Mouse (Mus musculus): Measurements from ENCODE around the gene Eepd1. TPM values are rescaled to one million over a fixed set of nuclear protein-coding genes. Genes with fewer than 3 reads are reported as not detected.

The Eepd1 gene
- polyA plus RNA-seq, 1 experiment from 2014 or later, result 6.9 TPM

DNA sequence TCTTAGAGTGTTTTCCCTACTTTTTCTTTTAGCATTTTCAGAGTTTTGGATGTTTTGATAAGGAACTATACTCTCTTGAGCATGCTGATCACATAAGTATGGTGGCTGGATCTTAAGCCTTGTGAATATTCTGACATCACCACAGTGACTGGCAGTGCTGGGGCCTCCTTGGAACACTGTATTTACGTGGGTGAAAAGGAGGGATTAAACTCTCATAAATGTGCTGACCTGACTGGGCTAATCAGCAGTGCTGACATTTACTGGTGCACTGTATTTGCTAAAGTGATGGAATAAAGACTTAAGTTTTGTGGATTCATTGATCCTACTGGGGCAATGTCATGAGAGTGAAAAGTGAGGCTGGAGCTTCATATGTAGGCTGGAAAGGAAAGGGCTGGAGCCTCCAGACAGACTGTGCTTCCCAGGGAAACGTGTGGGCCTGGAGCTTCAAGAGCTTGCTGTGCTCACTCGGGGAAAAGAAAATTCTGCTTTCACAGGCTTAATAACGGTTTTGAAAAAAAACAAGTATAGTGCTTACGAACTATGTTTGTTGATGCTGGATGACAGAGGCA, 148.3 kb downstream of the Eepd1 start:
- WGBS, result 66% methylated on average over 5 of the region's 5 CpGs
- Histone ChIP-seq H3K27me3 (replicated peaks; ENCODE audit: control insufficient read depth, insufficient read depth, low read length) (no peaks in the 10 kb centered on the region), H3K4me3 (ENCODE audit: low read length) (no peak overlapping the region), H3K36me3 (ENCODE audit: control insufficient read depth, insufficient read depth, low read length) (no peaks in the 10 kb centered on the region), H3K27ac (ENCODE audit: low read length) (no peak overlapping the region), H3K9ac (ENCODE audit: low read depth, low read length) (no peak overlapping the region), H3K4me2 (ENCODE audit: low read depth, low read length) (no peak overlapping the region), H3K4me1 (ENCODE audit: control insufficient read depth, insufficient read depth, low read length) (no peaks in the 10 kb centered on the region), H3K9me3 (ENCODE audit: control insufficient read depth, low read length) (no peaks in the 10 kb centered on the region)
- no peak for ATAC-seq

Other genes starting within 250 kb of the Eepd1 start
- gene Sept7, start 229.1 kb upstream of the Eepd1 start, polyA plus RNA-seq (2015; fragmentation: Nextera tagmentation; extraction: Ambion mirVana), result 197 and 208 TPM in 2 replicates